ENCODE assay signal across 21 mouse cellular contexts in the genomic region with DNA sequence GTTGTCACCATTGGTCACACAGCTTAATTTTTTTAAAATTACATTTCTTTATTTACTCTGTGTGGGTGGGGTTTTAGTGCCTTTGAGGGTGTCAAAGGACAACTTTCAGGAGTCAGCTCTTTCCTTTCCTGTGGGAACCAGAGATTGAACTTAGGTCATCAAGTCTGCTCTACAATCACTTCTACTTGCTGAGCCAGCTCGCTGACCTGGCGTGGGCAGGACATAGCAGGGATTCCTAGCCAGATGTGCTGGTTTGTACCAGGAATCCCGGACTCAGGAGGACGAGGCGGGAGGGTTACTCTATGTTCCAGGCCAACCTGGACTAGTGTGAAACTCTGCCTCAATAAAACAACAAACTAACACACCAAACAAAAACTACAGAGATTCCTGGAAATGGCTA. TPM values are rescaled to one million over a fixed set of nuclear protein-coding genes. Genes with fewer than 3 reads are reported as not detected.
DNase-seq lines count a peak whose midpoint lies in the region; ATAC-seq and TF ChIP-seq lines count a peak whose summit lies in the region.
"Had no signal": no experiment of that assay in that cellular context is flagged by ENCODE, and none has a peak within 500 bp of the region (broad histone marks: within the 10 kb centered on the region; RNA-seq: fewer than 3 reads in every experiment).

No protein-coding gene starts in this region.

- WGBS in kidney, adult 2 months, result 38% methylated on average over 5 of the region's 5 CpGs
- WGBS in kidney, embryonic 15.5 days, result 70% methylated on average over 5 of the region's 5 CpGs
- WGBS in intestine, postnatal 0 days, result 40% methylated on average over 5 of the region's 5 CpGs
- whole genome bisulfite sequencing in small intestine, adult 2 months, result 43% methylated on average over 5 of the region's 5 CpGs
- WGBS in midbrain, postnatal 0 days, result 82% methylated on average over 5 of the region's 5 CpGs

- TF ChIP-seq CTCF in kidney, adult 2 months (conservative IDR thresholded peaks at IDR 0.05; ENCODE audit: insufficient read depth, insufficient read length, low read depth, low read length), result no peak
- TF ChIP-seq CTCF in intestine, postnatal 0 days (IDR thresholded peaks at IDR 0.05; ENCODE audit: low read depth), result no peak
- no peak for TF ChIP-seq CTCF in small intestine, adult 2 months (IDR thresholded peaks at IDR 0.05; ENCODE audit: extremely low read depth, insufficient read length, insufficient replicate concordance, low read depth, low read length)
- no peak for TF ChIP-seq CTCF in midbrain, postnatal 0 days (IDR thresholded peaks at IDR 0.05)

- no peak overlapping the region for H3K4me2 ChIP-seq in kidney, embryonic 15.5 days
- H3K4me2 ChIP-seq in intestine, postnatal 0 days (replicated peaks; ENCODE audit: low read depth), result no peak overlapping the region
- H3K4me2 ChIP-seq in midbrain, postnatal 0 days (ENCODE audit: low read depth, low read length, poor library complexity, severe bottlenecking), result no peak overlapping the region
- H3K4me2 ChIP-seq: embryonic facial prominence, embryonic 13.5 days; forebrain, embryonic 12.5 days; heart, embryonic 12.5 days had no signal

- no peaks in the 10 kb centered on the region for H3K27me3 ChIP-seq in kidney, adult 2 months (replicated peaks; ENCODE audit: control insufficient read depth, insufficient read depth, low read length)
- H3K27me3 ChIP-seq in kidney, embryonic 15.5 days, result no peaks in the 10 kb centered on the region
- H3K27me3 ChIP-seq in intestine, postnatal 0 days (replicated peaks; ENCODE audit: control insufficient read depth, insufficient read depth, low read length), result no peaks in the 10 kb centered on the region
- H3K27me3 ChIP-seq in small intestine, adult 2 months (ENCODE audit: control insufficient read depth, insufficient read depth, low read length), result no peaks in the 10 kb centered on the region
- H3K27me3 ChIP-seq in midbrain, postnatal 0 days (ENCODE audit: insufficient read depth, low read length), result no peaks in the 10 kb centered on the region
- H3K27me3 ChIP-seq: embryonic facial prominence, embryonic 13.5 days; forebrain, embryonic 12.5 days; heart, embryonic 12.5 days had no signal

- no peak for ATAC-seq in kidney, embryonic 15.5 days (replicated peaks; ENCODE audit: low FRiP score)
- peak; percentile 46 for ATAC-seq in intestine, postnatal 0 days
- ATAC-seq in midbrain, postnatal 0 days (ENCODE audit: low FRiP score), result no peak
- ATAC-seq: CD4-positive, CD25-positive, alpha-beta regulatory T cell, adult 4 months; forebrain, embryonic 16.5 days had no signal

- no peak overlapping the region for H3K4me3 ChIP-seq in kidney, adult 2 months (ENCODE audit: insufficient read depth, low read depth, low read length)
- no peak overlapping the region for H3K4me3 ChIP-seq in kidney, embryonic 15.5 days (replicated peaks)
- H3K4me3 ChIP-seq in intestine, postnatal 0 days (ENCODE audit: low read depth, low read length), result no peak overlapping the region
- H3K4me3 ChIP-seq in small intestine, adult 2 months (ENCODE audit: low read depth, low read length), result no peak overlapping the region
- no peak overlapping the region for H3K4me3 ChIP-seq in midbrain, postnatal 0 days (ENCODE audit: low read depth, low read length)
- H3K4me3 ChIP-seq: embryonic facial prominence, embryonic 13.5 days; forebrain, embryonic 12.5 days; heart, adult 2 months; heart, embryonic 12.5 days; hindbrain, embryonic 10.5 days had no signal

- no peak overlapping the region for H3K27ac ChIP-seq in kidney, adult 2 months (ENCODE audit: insufficient read depth, low read depth, low read length)
- no peak overlapping the region for H3K27ac ChIP-seq in kidney, embryonic 15.5 days
- H3K27ac ChIP-seq in intestine, postnatal 0 days (ENCODE audit: low read depth, low read length), result no peak overlapping the region; the same call in 1 of the 2 replicates
- peak overlapping the region; percentile 55 for H3K27ac ChIP-seq in small intestine, adult 2 months (ENCODE audit: insufficient read depth, low read depth, low read length)
- no peak overlapping the region for H3K27ac ChIP-seq in midbrain, postnatal 0 days (ENCODE audit: low read depth, low read length)
- H3K27ac ChIP-seq: embryonic facial prominence, embryonic 13.5 days; forebrain, embryonic 12.5 days; heart, adult 2 months; hindbrain, embryonic 10.5 days had no signal

- TF ChIP-seq POLR2A in kidney, adult 2 months (IDR thresholded peaks at IDR 0.05; ENCODE audit: low read depth, low read length), result no peak
- no peak for TF ChIP-seq POLR2A in small intestine, adult 2 months (IDR thresholded peaks at IDR 0.05; ENCODE audit: low read depth, low read length)

- H3K36me3 ChIP-seq in kidney, adult 2 months (ENCODE audit: control insufficient read depth, insufficient read depth, low read length), result no peaks in the 10 kb centered on the region; the same call in 1 of the 2 replicates
- no peaks in the 10 kb centered on the region for H3K36me3 ChIP-seq in kidney, embryonic 15.5 days
- no peaks in the 10 kb centered on the region for H3K36me3 ChIP-seq in intestine, postnatal 0 days (ENCODE audit: control insufficient read depth, insufficient read depth)
- H3K36me3 ChIP-seq in small intestine, adult 2 months (ENCODE audit: control insufficient read depth, insufficient read depth, low read length), result 0 out of 2 replicates have a peak, but pooled peaks cover 2% of the 10 kb centered on the region
- H3K36me3 ChIP-seq in midbrain, postnatal 0 days (ENCODE audit: insufficient read depth, low read length), result no peaks in the 10 kb centered on the region
- H3K36me3 ChIP-seq: embryonic facial prominence, embryonic 13.5 days; forebrain, embryonic 12.5 days; G1E; heart, embryonic 12.5 days; hindbrain, embryonic 10.5 days had no signal

- H3K4me1 ChIP-seq in kidney, adult 2 months (ENCODE audit: control insufficient read depth, insufficient read depth, low read length), result peaks cover 15% of the 10 kb centered on the region; the same call in 1 of the 2 replicates
- H3K4me1 ChIP-seq in kidney, embryonic 15.5 days, result 0 out of 2 replicates have a peak, but pooled peaks cover 1% of the 10 kb centered on the region
- H3K4me1 ChIP-seq in intestine, postnatal 0 days (replicated peaks; ENCODE audit: control insufficient read depth, insufficient read depth, low read length), result no peaks in the 10 kb centered on the region; the same call in 1 of the 2 replicates
- H3K4me1 ChIP-seq in small intestine, adult 2 months (ENCODE audit: control insufficient read depth, insufficient read depth, insufficient read length, low read length), result peaks cover 20% of the 10 kb centered on the region
- no peaks in the 10 kb centered on the region for H3K4me1 ChIP-seq in midbrain, postnatal 0 days (ENCODE audit: insufficient read depth, low read length)
- H3K4me1 ChIP-seq: forebrain, embryonic 12.5 days; hindbrain, embryonic 10.5 days had no signal

- no peak overlapping the region for H3K9ac ChIP-seq in kidney, embryonic 15.5 days
- 0 out of 2 replicates have a peak overlapping the region, but pooled peaks have one; percentile 17 for H3K9ac ChIP-seq in intestine, postnatal 0 days (ENCODE audit: low read depth, low read length)
- no peak overlapping the region for H3K9ac ChIP-seq in midbrain, postnatal 0 days (replicated peaks; ENCODE audit: low read length, poor library complexity, severe bottlenecking)
- H3K9ac ChIP-seq: embryonic facial prominence, embryonic 13.5 days; forebrain, embryonic 12.5 days; heart, embryonic 12.5 days had no signal

- DNase-seq in kidney, adult 2 months, result peak; percentile 82
- DNase-seq in kidney, postnatal 10 days, result peak; percentile 14
- DNase-seq in MN1 (ENCODE audit: low spot score), result no peak
- no peak for DNase-seq in midbrain, postnatal 0 days (ENCODE audit: low spot score)
- no peak for DNase-seq in right cerebral cortex, postnatal 4 days
- DNase-seq: adrenal gland, postnatal 10 days; cerebellum, adult 11 months; cerebellum, adult 9-10 months; cerebellum, postnatal 25 days; gastrocnemius, postnatal 10 days; heart, adult 2 months had no signal

- H3K9me3 ChIP-seq in kidney, embryonic 15.5 days (replicated peaks), result no peaks in the 10 kb centered on the region
- H3K9me3 ChIP-seq in intestine, postnatal 0 days (ENCODE audit: control insufficient read depth), result no peaks in the 10 kb centered on the region
- H3K9me3 ChIP-seq in midbrain, postnatal 0 days (ENCODE audit: low read length), result no peaks in the 10 kb centered on the region
- H3K9me3 ChIP-seq: embryonic facial prominence, embryonic 13.5 days; forebrain, embryonic 12.5 days; G1E; heart, embryonic 12.5 days; hindbrain, embryonic 10.5 days had no signal

RNA-seq across cellular contexts. Expression of gene Tesk2, which starts 11.6 kb away (rescaled TPM):
- polyA plus RNA-seq in kidney, adult 2 months (2012; rRNA removed), result 10.7 and 11.7 TPM in 2 replicates
- polyA plus RNA-seq in kidney, embryonic 15.5 days (2015; fragmentation: Nextera tagmentation; extraction: Ambion mirVana), result 7.6 and 7.7 TPM in 2 replicates
- 6.6 and 6.9 TPM in 2 replicates for polyA plus RNA-seq in intestine, postnatal 0 days (2015; fragmentation: Nextera tagmentation; extraction: Ambion mirVana)
- polyA plus RNA-seq in small intestine, adult 2 months (2012; rRNA removed), result 5.5 and 25.6 TPM in 2 replicates
- total RNA-seq in midbrain, postnatal 0 days (2014; rRNA removed), result 0.77 and 2.5 TPM in 2 replicates
- polyA plus RNA-seq in midbrain, postnatal 0 days (2015; fragmentation: Nextera tagmentation; extraction: Ambion mirVana), result 1.6 and 1.7 TPM in 2 replicates

RNA-seq across cellular contexts. Expression of gene Ccdc163, which starts 24.0 kb away (rescaled TPM):
- 29.2 and 34.5 TPM in 2 replicates for polyA plus RNA-seq in kidney, adult 2 months (2012; rRNA removed)
- polyA plus RNA-seq in kidney, embryonic 15.5 days (2015; fragmentation: Nextera tagmentation; extraction: Ambion mirVana), result 30.3 and 31.7 TPM in 2 replicates
- polyA plus RNA-seq in intestine, postnatal 0 days (2015; fragmentation: Nextera tagmentation; extraction: Ambion mirVana), result 9.1 and 11.3 TPM in 2 replicates
- polyA plus RNA-seq in small intestine, adult 2 months (2012; rRNA removed), result 5.0 and 8.9 TPM in 2 replicates
- total RNA-seq in midbrain, postnatal 0 days (2014; rRNA removed), result 10.3 and 10.9 TPM in 2 replicates
- 4.7 and 5.4 TPM in 2 replicates for polyA plus RNA-seq in midbrain, postnatal 0 days (2015; fragmentation: Nextera tagmentation; extraction: Ambion mirVana)

RNA-seq across cellular contexts. Expression of gene Mmachc, which starts 24.1 kb away (rescaled TPM):
- 28.8 and 30.3 TPM in 2 replicates for polyA plus RNA-seq in kidney, adult 2 months (2012; rRNA removed)
- polyA plus RNA-seq in kidney, embryonic 15.5 days (2015; fragmentation: Nextera tagmentation; extraction: Ambion mirVana), result 27.2 and 27.9 TPM in 2 replicates
- polyA plus RNA-seq in intestine, postnatal 0 days (2015; fragmentation: Nextera tagmentation; extraction: Ambion mirVana), result 5.9 and 6.3 TPM in 2 replicates
- polyA plus RNA-seq in small intestine, adult 2 months (2012; rRNA removed), result 2.0 and 2.1 TPM in 2 replicates
- total RNA-seq in midbrain, postnatal 0 days (2014; rRNA removed), result 20.8 and 24.3 TPM in 2 replicates
- polyA plus RNA-seq in midbrain, postnatal 0 days (2015; fragmentation: Nextera tagmentation; extraction: Ambion mirVana), result 16.6 and 16.8 TPM in 2 replicates

RNA-seq across cellular contexts. Expression of gene Prdx1, which starts 47.0 kb away (rescaled TPM):
- polyA plus RNA-seq in kidney, adult 2 months (2012; rRNA removed), result 282 and 478 TPM in 2 replicates
- 1,497 and 1,602 TPM in 2 replicates for polyA plus RNA-seq in kidney, embryonic 15.5 days (2015; fragmentation: Nextera tagmentation; extraction: Ambion mirVana)
- polyA plus RNA-seq in intestine, postnatal 0 days (2015; fragmentation: Nextera tagmentation; extraction: Ambion mirVana), result 1,180 and 1,265 TPM in 2 replicates
- polyA plus RNA-seq in small intestine, adult 2 months (2012; rRNA removed), result 40.5 and 74.0 TPM in 2 replicates
- total RNA-seq in midbrain, postnatal 0 days (2014; rRNA removed), result 171 and 207 TPM in 2 replicates
- polyA plus RNA-seq in midbrain, postnatal 0 days (2015; fragmentation: Nextera tagmentation; extraction: Ambion mirVana), result 546 and 551 TPM in 2 replicates

Comparison
In these comparisons a context has a peak if more than half of its experiments do, and no peak if none do; other contexts are left out.
1. DNase-seq: peak in kidney, adult 2 months (single experiment) and kidney, postnatal 10 days (single experiment); none in MN1 (single experiment), midbrain, postnatal 0 days (single experiment) and right cerebral cortex, postnatal 4 days (single experiment).